Mouse (Mus musculus) hindbrain, postnatal 0 days (tissue): ENCODE results near the gene Car5b. TPM values are rescaled to one million over a fixed set of nuclear protein-coding genes. Genes with fewer than 3 reads are reported as not detected.

Source experiments
- ATAC-seq: fragments of 200-750 bp; cut with Nextera tagmentation; 2 replicates; pipeline ENCODE4 v1.8.0; 2017; ENCODE audit warnings: mild to moderate bottlenecking, moderate TSS enrichment, moderate library complexity
- DNase-seq: peaks from one replicate; pipeline ENCODE4 v3.0.0-alpha.2; 2015; ENCODE audit warnings: low spot score
- H3K27ac ChIP-seq: fragments of 300-500 bp; sonication (generic); 2 replicates; pipeline ENCODE4 v1.5.1; 2014; ENCODE audit warnings: mild to moderate bottlenecking
- H3K27me3 ChIP-seq: fragments of 300-500 bp; sonication (generic); 2 replicates; pipeline ENCODE4 v1.6.1; 2014; ENCODE audit warnings: low read length, mixed read lengths; ENCODE audit not compliant: insufficient read depth
- H3K36me3 ChIP-seq: fragments of 300-500 bp; sonication (generic); 2 replicates; pipeline ENCODE4 v1.6.1; 2014; ENCODE audit warnings: low read length, mixed read lengths; ENCODE audit not compliant: insufficient read depth
- H3K4me1 ChIP-seq: fragments of 300-500 bp; sonication (generic); 2 replicates; pipeline ENCODE4 v1.6.1; 2014; ENCODE audit warnings: antibody characterized with exemption, low read length, mixed read lengths; ENCODE audit not compliant: insufficient read depth
- H3K4me2 ChIP-seq: fragments of 300-500 bp; sonication (generic); 2 replicates; pipeline ENCODE4 v1.6.1; 2014; ENCODE audit warnings: low read depth, mild to moderate bottlenecking, low read length, moderate library complexity, mixed read lengths
- H3K4me3 ChIP-seq: fragments of 300-500 bp; sonication (generic); 2 replicates; pipeline ENCODE4 v1.5.1; 2014; ENCODE audit warnings: low read length
- H3K9ac ChIP-seq: fragments of 300-500 bp; sonication (generic); replicated peaks from 2 replicates; pipeline ENCODE4 v1.6.1; 2014; ENCODE audit warnings: mild to moderate bottlenecking, low read length, moderate library complexity, mixed read lengths
- H3K9me3 ChIP-seq: fragments of 300-500 bp; sonication (generic); 2 replicates; pipeline ENCODE4 v1.6.1; 2016; ENCODE audit warnings: low read length, mixed read lengths
- CTCF ChIP-seq: IDR thresholded peaks from 2 replicates; pipeline ENCODE4 v1.5.1; 2016; ENCODE audit warnings: antibody characterized with exemption, control low read depth, low read depth
- WGBS: fragments of 180-500 bp; shearing (Covaris S2); extraction: QIAGEN DNeasy Blood & Tissue Kit; methylation state at CpG from one replicate; pipeline ENCODE4 v1.1.7; 2014; 5-methylcytosine and 5-hydroxymethylcytosine counted together
- polyA plus RNA-seq: library from polyadenylated mRNA; unstranded; fragments of >200 nt; fragmentation: Nextera tagmentation; extraction: Ambion mirVana; gene quantifications from 2 replicates; pipeline ENCODE4 v1.2.1, GENCODE M21; 2015
- total RNA-seq: library from RNA; depleted of rRNA; stranded (reverse); fragments of >200 nt; gene quantifications from 2 replicates; pipeline ENCODE4 v1.2.3, GENCODE M21; 2014; rRNA removed

Car5b gene
- total and polyA plus RNA-seq, 2 experiments from 2014 or later: 1.9 to 5.3 TPM

DNA sequence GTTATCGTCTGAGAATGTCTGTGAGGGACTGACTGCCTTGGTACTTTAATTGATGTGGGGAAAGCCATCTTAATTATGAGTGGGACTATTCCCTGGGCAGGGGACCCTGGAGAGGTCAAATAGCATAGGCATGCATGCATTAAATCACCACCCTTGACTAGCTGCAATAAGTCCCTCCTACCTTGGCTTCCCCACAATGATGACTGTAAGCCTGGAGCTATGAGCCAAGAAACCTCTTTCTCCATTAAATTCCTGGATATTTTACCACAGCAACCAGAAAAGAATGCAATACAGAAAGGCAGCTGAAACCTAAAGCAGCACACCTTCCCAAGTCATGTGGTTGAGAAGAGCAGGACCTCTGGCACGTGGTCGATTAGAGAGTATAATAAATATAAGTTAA, 83.4 kb downstream of the Car5b start:
- H3K4me3 ChIP-seq: no peak overlapping the region
- TF ChIP-seq CTCF: no peak
- no peaks in the 10 kb centered on the region for H3K9me3 ChIP-seq
- WGBS: 86% methylated on average over 3 of the region's 3 CpGs
- H3K27ac ChIP-seq: no peak overlapping the region
- H3K4me2 ChIP-seq: no peak overlapping the region
- no peaks in the 10 kb centered on the region for H3K4me1 ChIP-seq
- ATAC-seq (no peak), DNase-seq (no peak)
- no peak overlapping the region for H3K9ac ChIP-seq
- no peaks in the 10 kb centered on the region for H3K36me3 ChIP-seq
- H3K27me3 ChIP-seq: no peaks in the 10 kb centered on the region

DNA sequence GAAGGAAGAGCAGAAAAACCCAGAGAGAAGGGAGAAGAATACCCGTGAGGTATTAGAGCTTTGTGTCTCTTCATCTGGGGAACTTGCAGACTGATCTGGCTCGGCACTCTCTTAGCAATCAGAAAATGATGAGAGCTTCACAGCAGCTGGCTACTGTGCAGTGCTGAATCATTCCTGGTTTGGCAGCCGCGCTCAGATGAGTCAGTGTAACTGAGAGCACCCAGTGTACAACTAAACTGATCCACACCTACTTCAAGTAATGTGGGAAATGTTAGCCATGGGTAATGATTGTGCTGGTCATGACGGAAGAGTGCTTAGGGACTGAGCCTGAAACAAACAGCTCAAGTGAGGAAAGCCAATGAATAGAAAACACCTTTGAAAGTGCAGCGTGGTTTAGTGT, 89.2 kb downstream of the Car5b start:
- WGBS: 88% methylated on average over 6 of the region's 6 CpGs

DNA sequence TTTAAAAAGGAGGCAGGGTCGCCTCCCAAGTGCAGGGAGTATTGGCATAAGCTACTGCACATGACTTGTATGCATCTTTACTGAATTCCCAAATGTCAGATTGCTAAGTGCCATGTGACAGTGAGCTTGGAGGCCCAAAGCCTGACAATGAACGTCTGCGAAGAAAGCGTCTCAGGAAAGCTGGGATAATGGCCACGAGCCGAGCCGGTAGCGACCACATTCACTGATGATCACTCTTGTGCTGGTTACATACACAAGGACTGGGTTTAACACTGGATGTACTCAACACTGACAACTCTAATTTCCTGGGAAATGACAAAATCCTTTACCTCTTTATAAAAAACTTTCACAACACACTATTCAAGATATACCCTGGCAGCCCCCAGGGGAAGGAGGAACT, 93.1 kb downstream of the Car5b start:
- Histone ChIP-seq H3K4me2 (no peak overlapping the region), H3K4me3 (no peak overlapping the region), H3K36me3 (no peaks in the 10 kb centered on the region), H3K27me3 (no peaks in the 10 kb centered on the region), H3K9ac (no peak overlapping the region), H3K9me3 (no peaks in the 10 kb centered on the region), H3K4me1 (no peaks in the 10 kb centered on the region), H3K27ac (no peak overlapping the region)
- DNase-seq: no peak
- WGBS: 81% methylated on average over 8 of the region's 8 CpGs
- no peak for TF ChIP-seq CTCF
- no peak for ATAC-seq

More for the DNA sequence above, 89.2 kb downstream of the Car5b start:
- Histone ChIP-seq H3K9ac (no peak overlapping the region), H3K27ac (no peak overlapping the region), H3K4me3 (no peak overlapping the region), H3K36me3 (no peaks in the 10 kb centered on the region), H3K4me1 (no peaks in the 10 kb centered on the region), H3K9me3 (no peaks in the 10 kb centered on the region), H3K4me2 (no peak overlapping the region), H3K27me3 (no peaks in the 10 kb centered on the region)
- no peak for TF ChIP-seq CTCF
- DNase-seq: no peak
- ATAC-seq: no peak

DNA sequence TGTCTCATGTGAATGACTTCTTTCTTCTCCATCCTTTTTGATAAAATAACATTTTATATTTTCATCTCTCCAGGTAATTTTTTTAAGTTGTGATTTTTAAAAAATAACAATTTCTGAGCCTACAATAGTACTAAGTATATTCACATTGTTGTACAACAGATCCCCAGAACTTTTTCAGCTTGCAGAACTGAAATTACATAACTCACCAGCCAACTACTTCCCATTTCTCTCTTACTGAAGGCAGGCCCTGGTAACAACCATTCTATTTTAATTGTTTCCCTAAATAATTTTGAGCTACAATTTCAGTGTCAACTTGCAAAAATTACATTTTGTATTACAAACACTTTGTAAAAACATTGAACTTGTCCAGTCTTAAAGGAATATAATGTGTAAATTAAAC, 98.2 kb downstream of the Car5b start:
- TF ChIP-seq CTCF: no peak
- DNase-seq (no peak), ATAC-seq (no peak)
- no peak overlapping the region for H3K27ac ChIP-seq
- no peak overlapping the region for H3K9ac ChIP-seq
- H3K27me3 ChIP-seq: no peaks in the 10 kb centered on the region
- no peaks in the 10 kb centered on the region for H3K4me1 ChIP-seq
- H3K4me3 ChIP-seq: no peak overlapping the region
- no peaks in the 10 kb centered on the region for H3K36me3 ChIP-seq
- no peak overlapping the region for H3K4me2 ChIP-seq
- no peaks in the 10 kb centered on the region for H3K9me3 ChIP-seq

Other genes with a start within 250 kb of the Car5b start
- gene Ap1s2, start 119.0 kb downstream of the Car5b start, total RNA-seq: 45.7 and 58.4 TPM in 2 replicates
- gene Ap1s2, start 119.0 kb downstream of the Car5b start, polyA plus RNA-seq: 124 and 125 TPM in 2 replicates
- 10.5 and 15.0 TPM in 2 replicates for gene Zrsr2, start 69.3 kb downstream of the Car5b start, total RNA-seq
- 87.9 and 99.3 TPM in 2 replicates for gene Zrsr2, start 69.3 kb downstream of the Car5b start, polyA plus RNA-seq
- gene Siah1b, start 48.5 kb upstream of the Car5b start, total RNA-seq: 9.8 and 16.1 TPM in 2 replicates
- gene Siah1b, start 48.5 kb upstream of the Car5b start, polyA plus RNA-seq: 18.4 and 18.8 TPM in 2 replicates
- not detected in 2 replicates for gene Cltrn, start 60.8 kb upstream of the Car5b start, total RNA-seq
- gene Cltrn, start 60.8 kb upstream of the Car5b start, polyA plus RNA-seq: 0.23 TPM in 1 of 2 replicates, not detected in the other
- 0.10 and 0.14 TPM in 2 replicates for gene Ace2, start 111.3 kb upstream of the Car5b start, total RNA-seq
- gene Ace2, start 111.3 kb upstream of the Car5b start, polyA plus RNA-seq: 1.3 and 1.6 TPM in 2 replicates
- 0.89 and 1.0 TPM in 2 replicates for gene Bmx, start 230.2 kb upstream of the Car5b start, total RNA-seq
- 0.39 and 0.49 TPM in 2 replicates for gene Bmx, start 230.2 kb upstream of the Car5b start, polyA plus RNA-seq
- gene Pir, start 241.4 kb upstream of the Car5b start, total RNA-seq: 0.65 and 0.94 TPM in 2 replicates
- gene Pir, start 241.4 kb upstream of the Car5b start, polyA plus RNA-seq: 7.8 and 8.4 TPM in 2 replicates